Mouse (Mus musculus) forebrain, postnatal 0 days (tissue): ENCODE measurements around the gene Tmc7. TPM values are rescaled to one million over a fixed set of nuclear protein-coding genes. Genes with fewer than 3 reads are reported as not detected.

Experiments used
- ATAC-seq: fragments of 200-750 bp; cut with Nextera tagmentation; 2 replicates; pipeline ENCODE4 v1.8.0; 2017; ENCODE audit warnings: mild to moderate bottlenecking, moderate library complexity
- DNase-seq: peaks from one replicate; pipeline ENCODE4 v3.0.0-alpha.2; 2015
- H3K27ac ChIP-seq: fragments of 300-500 bp; sonication (generic); 2 replicates; pipeline ENCODE4 v1.5.1; 2014; ENCODE audit warnings: low read depth, mild to moderate bottlenecking, antibody characterized with exemption, low read length, moderate library complexity, mixed read lengths
- H3K27me3 ChIP-seq: fragments of 300-500 bp; sonication (generic); 2 replicates; pipeline ENCODE4 v1.6.1; 2014; ENCODE audit warnings: mild to moderate bottlenecking, low read length, mixed read lengths; ENCODE audit not compliant: insufficient read depth
- H3K36me3 ChIP-seq: fragments of 300-500 bp; sonication (generic); 2 replicates; pipeline ENCODE4 v1.6.1; 2014; ENCODE audit warnings: mild to moderate bottlenecking, moderate library complexity; ENCODE audit not compliant: insufficient read depth
- H3K4me1 ChIP-seq: fragments of 300-500 bp; sonication (generic); 2 replicates; pipeline ENCODE4 v1.6.1; 2014; ENCODE audit warnings: antibody characterized with exemption; ENCODE audit not compliant: insufficient read depth
- H3K4me2 ChIP-seq: fragments of 300-500 bp; sonication (generic); 2 replicates; pipeline ENCODE4 v1.6.1; 2014; ENCODE audit warnings: low read depth, mild to moderate bottlenecking, moderate library complexity
- H3K4me3 ChIP-seq: fragments of 300-500 bp; sonication (generic); 2 replicates; pipeline ENCODE4 v1.5.1; 2014; ENCODE audit warnings: low read depth, low read length, mixed read lengths
- H3K9ac ChIP-seq: fragments of 300-500 bp; sonication (generic); 2 replicates; pipeline ENCODE4 v1.6.1; 2014; ENCODE audit warnings: mild to moderate bottlenecking
- H3K9me3 ChIP-seq: fragments of 300-500 bp; sonication (generic); 2 replicates; pipeline ENCODE4 v1.6.1; 2016; ENCODE audit warnings: low read length
- CTCF ChIP-seq: sonication (generic); IDR thresholded peaks from 2 replicates; pipeline ENCODE4 v1.5.1; 2016; ENCODE audit warnings: antibody characterized with exemption, control low read depth, low read depth
- WGBS: fragments of 180-500 bp; shearing (Covaris S2); extraction: QIAGEN DNeasy Blood & Tissue Kit; methylation state at CpG from one replicate; pipeline ENCODE4 v1.1.7; 2014; 5-methylcytosine and 5-hydroxymethylcytosine counted together
- polyA plus RNA-seq: library from polyadenylated mRNA; unstranded; fragments of >200 nt; fragmentation: Nextera tagmentation; extraction: Ambion mirVana; gene quantifications from 2 replicates; pipeline ENCODE4 v1.2.1, GENCODE M21; 2015
- total RNA-seq: library from RNA; depleted of rRNA; stranded (reverse); fragments of >200 nt; gene quantifications from 2 replicates; pipeline ENCODE4 v1.2.3, GENCODE M21; 2014

The Tmc7 gene
- total and polyA plus RNA-seq, 2 experiments from 2014 or later: 4.2 to 10.3 TPM

GRCm38 (mm10) chr7:118503844-118504243, 80.7 kb downstream of the Tmc7 start:
- TF ChIP-seq CTCF: no peak
- H3K4me3 ChIP-seq: no peak overlapping the region
- no peak overlapping the region for H3K9ac ChIP-seq
- ATAC-seq (no peak), DNase-seq (no peak)
- no peaks in the 10 kb centered on the region for H3K9me3 ChIP-seq
- H3K36me3 ChIP-seq: no peaks in the 10 kb centered on the region
- no peak overlapping the region for H3K27ac ChIP-seq
- H3K4me1 ChIP-seq: no peaks in the 10 kb centered on the region
- no peaks in the 10 kb centered on the region for H3K27me3 ChIP-seq
- WGBS: 72% methylated on average over 4 of the region's 4 CpGs
- no peak overlapping the region for H3K4me2 ChIP-seq

- DNase-seq (peak; percentile 13), ATAC-seq (peak; percentile 20; the same call in 1 of the 2 replicates)
- Histone ChIP-seq H3K27ac (no peak overlapping the region), H3K4me1 (no peaks in the 10 kb centered on the region), H3K4me2 (no peak overlapping the region), H3K9ac (no peak overlapping the region), H3K9me3 (peaks cover 2% of the 10 kb centered on the region; the same call in 1 of the 2 replicates), H3K4me3 (no peak overlapping the region), H3K27me3 (no peaks in the 10 kb centered on the region), H3K36me3 (no peaks in the 10 kb centered on the region)
- WGBS: 49% methylated on average over 8 of the region's 8 CpGs
- no peak for TF ChIP-seq CTCF
Observed at GRCm38 (mm10) chr7:118502333-118502732, 82.2 kb downstream of the Tmc7 start.

- DNase-seq: no peak
- no peak overlapping the region for H3K4me3 ChIP-seq
- no peak for ATAC-seq
- H3K36me3 ChIP-seq: no peaks in the 10 kb centered on the region
- no peak overlapping the region for H3K9ac ChIP-seq
- no peak overlapping the region for H3K4me2 ChIP-seq
- WGBS: 74% methylated on average over 7 of the region's 7 CpGs
- no peaks in the 10 kb centered on the region for H3K27me3 ChIP-seq
- no peak overlapping the region for H3K27ac ChIP-seq
- no peak for TF ChIP-seq CTCF
- no peaks in the 10 kb centered on the region for H3K4me1 ChIP-seq
- peaks cover 2% of the 10 kb centered on the region; the same call in 1 of the 2 replicates for H3K9me3 ChIP-seq
Observed at GRCm38 (mm10) chr7:118499784-118500435, 84.6 kb downstream of the Tmc7 start.

- no peaks in the 10 kb centered on the region for H3K36me3 ChIP-seq
- no peak overlapping the region for H3K9ac ChIP-seq
- H3K27me3 ChIP-seq: no peaks in the 10 kb centered on the region
- DNase-seq (no peak), ATAC-seq (no peak)
- H3K9me3 ChIP-seq: peaks cover 2% of the 10 kb centered on the region; the same call in 1 of the 2 replicates
- no peak for TF ChIP-seq CTCF
- no peak overlapping the region for H3K4me3 ChIP-seq
- no peaks in the 10 kb centered on the region for H3K4me1 ChIP-seq
- H3K27ac ChIP-seq: no peak overlapping the region
- no peak overlapping the region for H3K4me2 ChIP-seq
- WGBS: 86% methylated on average over 12 of the region's 12 CpGs
Observed at GRCm38 (mm10) chr7:118498984-118499783, 85.4 kb downstream of the Tmc7 start.

GRCm38 (mm10) chr7:118494892-118495579, 89.5 kb downstream of the Tmc7 start:
- H3K4me2 ChIP-seq: no peak overlapping the region
- no peak for TF ChIP-seq CTCF
- DNase-seq: no peak
- peaks cover 2% of the 10 kb centered on the region; the same call in 1 of the 2 replicates for H3K9me3 ChIP-seq
- H3K9ac ChIP-seq: no peak overlapping the region
- no peaks in the 10 kb centered on the region for H3K4me1 ChIP-seq
- no peak overlapping the region for H3K4me3 ChIP-seq
- WGBS: 75% methylated on average over 4 of the region's 4 CpGs
- ATAC-seq: no peak
- H3K27me3 ChIP-seq: peaks cover 24% of the 10 kb centered on the region
- no peaks in the 10 kb centered on the region for H3K36me3 ChIP-seq
- no peak overlapping the region for H3K27ac ChIP-seq

- Histone ChIP-seq H3K4me2 (no peak overlapping the region), H3K4me3 (no peak overlapping the region), H3K27ac (no peak overlapping the region), H3K9me3 (peaks cover 2% of the 10 kb centered on the region; the same call in 1 of the 2 replicates), H3K27me3 (peaks cover 26% of the 10 kb centered on the region), H3K36me3 (no peaks in the 10 kb centered on the region), H3K4me1 (no peaks in the 10 kb centered on the region), H3K9ac (no peak overlapping the region)
- ATAC-seq: no peak
- no peak for TF ChIP-seq CTCF
- DNase-seq: no peak
- WGBS: 91% methylated on average over 9 of the region's 9 CpGs
Observed at GRCm38 (mm10) chr7:118493892-118494291, 90.6 kb downstream of the Tmc7 start.
